Mouse (Mus musculus): ENCODE results near the gene Mas1.

DNA sequence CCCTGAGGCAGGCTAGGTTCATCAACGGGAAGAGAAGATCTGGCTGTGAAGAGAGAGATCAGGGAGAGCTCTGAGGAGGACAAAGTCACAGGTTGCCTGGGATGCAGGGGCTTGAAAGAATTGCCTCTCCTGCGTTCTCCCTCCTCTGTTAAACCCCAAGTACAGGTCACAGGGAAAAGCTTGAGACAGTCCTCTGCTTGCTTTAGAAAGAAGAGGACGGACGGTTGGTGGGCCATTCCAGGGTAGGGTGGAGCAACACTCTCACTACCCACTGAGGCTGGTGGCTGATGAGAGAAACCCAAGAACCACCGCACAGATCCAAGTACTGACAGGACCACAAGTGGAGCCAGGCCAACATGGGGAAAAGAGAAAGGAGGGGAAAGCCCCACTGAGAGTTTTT lies 7.8 kb upstream of the Mas1 start, which contains the start of gene Mrgprh:
- TF ChIP-seq USF1 (IDR thresholded peaks at IDR 0.05; ENCODE audit: low read depth) (no peak), E2F4 (IDR thresholded peaks at IDR 0.05; ENCODE audit: insufficient read depth) (no peak), TCF12 (IDR thresholded peaks at IDR 0.05; ENCODE audit: insufficient read depth, poor library complexity, severe bottlenecking) (no peak), MAX (IDR thresholded peaks at IDR 0.05; ENCODE audit: low read depth) (no peak), REST (IDR thresholded peaks at IDR 0.05; ENCODE audit: insufficient read depth, insufficient read length) (no peak), SRF (IDR thresholded peaks at IDR 0.05; ENCODE audit: control insufficient read depth, insufficient read length, low read depth) (no peak), MYOD1 (IDR thresholded peaks at IDR 0.05; ENCODE audit: control insufficient read depth in 1 of 3, insufficient read length in 2 of 3, low read depth in 2 of 3) (no peak), POLR2A (IDR thresholded peaks at IDR 0.05; ENCODE audit: insufficient read length, low read depth) (no peak)

Measured in myocyte (in vitro differentiated cells).